Mouse (Mus musculus) neural tube, embryonic 12.5 days (tissue): ENCODE data around the gene Il18rap. TPM values are rescaled to one million over a fixed set of nuclear protein-coding genes. Genes with fewer than 3 reads are reported as not detected.

ENCODE experiments used
- ATAC-seq: fragments of 200-750 bp; cut with Nextera tagmentation; 2 replicates; pipeline ENCODE4 v1.8.0; 2017; ENCODE audit warnings: low read depth, mild to moderate bottlenecking, moderate TSS enrichment, moderate library complexity; ENCODE audit not compliant: low FRiP score
- H3K27ac ChIP-seq: fragments of 300-500 bp; sonication (generic); 2 replicates; pipeline ENCODE4 v1.5.1; 2016
- H3K27me3 ChIP-seq: fragments of 300-500 bp; sonication (generic); replicated peaks from 2 replicates; pipeline ENCODE4 v1.6.1; 2016; ENCODE audit warnings: mild to moderate bottlenecking
- H3K36me3 ChIP-seq: fragments of 300-500 bp; sonication (generic); 2 replicates; pipeline ENCODE4 v1.6.1; 2016; ENCODE audit warnings: mild to moderate bottlenecking
- H3K4me1 ChIP-seq: fragments of 300-500 bp; sonication (generic); 2 replicates; pipeline ENCODE4 v1.6.1; 2016
- H3K4me2 ChIP-seq: fragments of 300-500 bp; sonication (generic); replicated peaks from 2 replicates; pipeline ENCODE4 v1.6.1; 2016; ENCODE audit warnings: mild to moderate bottlenecking
- H3K4me3 ChIP-seq: fragments of 300-500 bp; sonication (generic); 2 replicates; pipeline ENCODE4 v1.5.1; 2016
- H3K9ac ChIP-seq: fragments of 300-500 bp; sonication (generic); 2 replicates; pipeline ENCODE4 v1.6.1; 2016; ENCODE audit warnings: mild to moderate bottlenecking
- H3K9me3 ChIP-seq: fragments of 300-500 bp; sonication (generic); 2 replicates; pipeline ENCODE4 v1.6.1; 2016; ENCODE audit warnings: mild to moderate bottlenecking
- WGBS: fragments of 180-500 bp; shearing (Covaris S2); methylation state at CpG from one replicate; pipeline ENCODE4 v1.1.7; 2016; 5-methylcytosine and 5-hydroxymethylcytosine counted together
- polyA plus RNA-seq: library from polyadenylated mRNA; unstranded; fragments of >200 nt; fragmentation: Nextera tagmentation; extraction: Ambion mirVana; gene quantifications from 2 replicates; pipeline ENCODE4 v1.2.1, GENCODE M21; 2016

Gene Il18rap
- polyA plus RNA-seq: 0.14 TPM in 1 of 2 replicates, not detected in the other

DNA sequence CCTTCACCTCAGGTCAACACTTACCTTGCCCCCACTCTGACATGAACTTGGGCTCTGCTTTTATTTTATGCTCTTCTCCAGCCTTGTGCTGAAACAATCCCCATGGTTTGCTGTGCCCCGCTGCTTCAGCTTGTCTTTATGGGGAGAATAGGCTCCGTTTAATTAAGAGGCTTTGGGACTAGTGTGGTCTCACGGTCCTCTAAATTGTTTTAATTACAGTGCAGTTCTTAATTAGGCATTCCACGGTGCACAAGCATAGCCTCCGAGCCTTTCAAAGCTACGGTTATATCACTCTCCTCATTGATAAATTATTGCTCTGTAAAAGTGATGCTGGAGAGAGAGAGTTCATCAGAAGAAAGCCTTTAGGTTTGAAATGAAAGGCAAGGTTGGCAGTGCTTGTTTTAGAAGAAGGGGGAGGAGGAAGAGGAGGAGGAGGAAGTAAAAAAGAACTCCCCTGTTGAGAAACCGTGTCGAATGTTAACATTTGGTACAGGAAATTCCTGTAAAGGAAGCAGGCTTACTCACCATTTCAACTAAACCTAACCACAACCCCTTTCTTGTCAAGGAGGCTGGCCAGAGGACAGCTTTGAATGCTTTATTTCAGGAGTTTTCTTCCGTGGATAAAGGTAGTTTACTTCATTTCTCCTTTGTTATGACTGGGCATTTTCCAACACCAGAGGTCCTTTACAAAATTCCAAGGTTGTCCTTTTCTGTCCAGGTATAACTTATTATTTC lies at the start of gene Il18rap:
Il18rap (plus strand) TSS at position 512 of the 735 bp plus-strand sequence.
- Histone ChIP-seq H3K27ac (no peak within 1 kb of the TSS), H3K9me3 (no peaks in the 10 kb centered on the region), H3K27me3 (no peaks in the 10 kb centered on the region), H3K4me3 (no peak within 1 kb of the TSS), H3K36me3 (no peaks in the 10 kb centered on the region), H3K4me2 (no peak within 1 kb of the TSS), H3K9ac (no peak within 1 kb of the TSS), H3K4me1 (no peaks in the 10 kb centered on the region)
- ATAC-seq: no peak
- 25% methylated on average over 9 of the region's 9 CpGs for WGBS

- Histone ChIP-seq H3K4me1 (no peaks in the 10 kb centered on the region), H3K4me3 (no peak within 1 kb of the TSS), H3K9me3 (no peaks in the 10 kb centered on the region), H3K27me3 (no peaks in the 10 kb centered on the region), H3K36me3 (no peaks in the 10 kb centered on the region), H3K4me2 (no peak within 1 kb of the TSS), H3K9ac (no peak within 1 kb of the TSS), H3K27ac (no peak within 1 kb of the TSS)
- 45% methylated on average over 20 of the region's 20 CpGs for WGBS
- ATAC-seq: no peak
These were observed 49.4 kb upstream of the Il18rap start, which contains the start of gene Il18r1 for GRCm38 (mm10) chr1:40465477-40466430. Il18r1 (plus strand) TSS chr1:40465552.

- Histone ChIP-seq H3K4me1 (no peaks in the 10 kb centered on the region), H3K4me2 (no peak overlapping the region), H3K9me3 (no peaks in the 10 kb centered on the region), H3K27me3 (no peaks in the 10 kb centered on the region), H3K4me3 (no peak overlapping the region), H3K36me3 (no peaks in the 10 kb centered on the region), H3K27ac (no peak overlapping the region), H3K9ac (no peak overlapping the region)
- ATAC-seq: no peak
- 90% methylated on average over 4 of the region's 4 CpGs for WGBS
These were observed 47.9 kb upstream of the Il18rap start for GRCm38 (mm10) chr1:40467306-40467705.

GRCm38 (mm10) chr1:40468805-40469204 lies 46.4 kb upstream of the Il18rap start:
- Histone ChIP-seq H3K9ac (no peak overlapping the region), H3K36me3 (no peaks in the 10 kb centered on the region), H3K9me3 (no peaks in the 10 kb centered on the region), H3K4me3 (no peak overlapping the region), H3K27me3 (no peaks in the 10 kb centered on the region), H3K4me1 (no peaks in the 10 kb centered on the region), H3K27ac (no peak overlapping the region), H3K4me2 (no peak overlapping the region)
- 82% methylated on average over 2 of the region's 2 CpGs for WGBS
- ATAC-seq: no peak

- H3K4me3 ChIP-seq: no peak overlapping the region
- no peak overlapping the region for H3K4me2 ChIP-seq
- no peaks in the 10 kb centered on the region for H3K27me3 ChIP-seq
- H3K27ac ChIP-seq: no peak overlapping the region
- 92% methylated on average over 12 of the region's 12 CpGs for WGBS
- no peak for ATAC-seq
- H3K9ac ChIP-seq: no peak overlapping the region
- H3K4me1 ChIP-seq: no peaks in the 10 kb centered on the region
- no peaks in the 10 kb centered on the region for H3K9me3 ChIP-seq
- no peaks in the 10 kb centered on the region for H3K36me3 ChIP-seq
These were observed 45.3 kb upstream of the Il18rap start for GRCm38 (mm10) chr1:40469900-40470299.

DNA sequence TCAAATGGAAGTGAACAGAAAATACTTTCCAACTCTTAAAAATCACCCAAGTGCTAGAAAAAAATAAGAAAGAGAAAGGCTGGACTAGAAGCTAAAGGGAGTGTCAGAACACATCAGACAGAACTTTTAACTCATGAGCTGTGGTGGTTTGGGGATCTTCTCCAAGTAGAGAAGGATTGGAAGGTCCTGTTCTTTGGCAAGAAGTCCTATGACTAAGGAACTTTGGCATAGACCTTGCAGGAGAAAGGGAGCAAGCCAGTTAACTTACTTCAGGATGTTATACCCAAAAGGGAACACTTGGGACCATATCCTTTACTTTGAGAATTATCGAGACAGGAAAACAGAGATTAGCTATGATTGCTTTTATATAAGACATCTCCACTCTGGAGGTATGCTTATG lies 42.8 kb upstream of the Il18rap start:
- no peak overlapping the region for H3K9ac ChIP-seq
- ATAC-seq: no peak
- H3K27me3 ChIP-seq: no peaks in the 10 kb centered on the region
- H3K36me3 ChIP-seq: no peaks in the 10 kb centered on the region
- H3K4me3 ChIP-seq: no peak overlapping the region
- no peak overlapping the region for H3K4me2 ChIP-seq
- no peaks in the 10 kb centered on the region for H3K4me1 ChIP-seq
- WGBS: 93% methylated on average over 1 of the region's 1 CpGs
- H3K27ac ChIP-seq: no peak overlapping the region
- no peaks in the 10 kb centered on the region for H3K9me3 ChIP-seq

- no peak overlapping the region for H3K27ac ChIP-seq
These were observed 41.5 kb upstream of the Il18rap start for GRCm38 (mm10) chr1:40473640-40474039.

DNA sequence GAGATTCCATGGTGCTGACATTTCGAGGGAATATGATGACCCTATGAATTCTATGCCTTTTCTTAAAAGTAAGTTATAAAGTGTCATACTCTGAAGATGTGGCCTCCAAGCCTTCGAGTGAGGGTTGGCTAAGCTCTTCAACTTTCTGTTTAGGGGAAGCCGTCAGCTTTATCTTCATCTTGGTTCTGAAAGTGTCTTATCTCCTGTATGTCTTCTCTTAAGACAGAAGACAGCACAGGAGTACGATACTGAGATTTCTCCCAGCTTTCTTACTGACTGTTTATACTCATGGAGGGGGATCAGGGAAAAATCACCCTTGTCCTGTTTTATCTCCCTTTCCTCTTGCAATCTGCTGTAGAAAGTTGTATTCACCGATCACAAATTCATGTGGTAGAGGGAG lies 40.8 kb upstream of the Il18rap start:
- ATAC-seq: no peak
- WGBS: 88% methylated on average over 5 of the region's 5 CpGs
- Histone ChIP-seq H3K27ac (no peak overlapping the region), H3K4me2 (no peak overlapping the region), H3K4me3 (no peak overlapping the region), H3K9me3 (no peaks in the 10 kb centered on the region), H3K27me3 (no peaks in the 10 kb centered on the region), H3K4me1 (no peaks in the 10 kb centered on the region), H3K36me3 (no peaks in the 10 kb centered on the region), H3K9ac (no peak overlapping the region)

More at GRCm38 (mm10) chr1:40473640-40474039, 41.5 kb upstream of the Il18rap start:
- Histone ChIP-seq H3K27me3 (no peaks in the 10 kb centered on the region), H3K4me1 (no peaks in the 10 kb centered on the region), H3K4me2 (no peak overlapping the region), H3K36me3 (no peaks in the 10 kb centered on the region), H3K4me3 (no peak overlapping the region), H3K9me3 (no peaks in the 10 kb centered on the region), H3K9ac (no peak overlapping the region)
- 90% methylated on average over 4 of the region's 4 CpGs for WGBS
- ATAC-seq: no peak

DNA sequence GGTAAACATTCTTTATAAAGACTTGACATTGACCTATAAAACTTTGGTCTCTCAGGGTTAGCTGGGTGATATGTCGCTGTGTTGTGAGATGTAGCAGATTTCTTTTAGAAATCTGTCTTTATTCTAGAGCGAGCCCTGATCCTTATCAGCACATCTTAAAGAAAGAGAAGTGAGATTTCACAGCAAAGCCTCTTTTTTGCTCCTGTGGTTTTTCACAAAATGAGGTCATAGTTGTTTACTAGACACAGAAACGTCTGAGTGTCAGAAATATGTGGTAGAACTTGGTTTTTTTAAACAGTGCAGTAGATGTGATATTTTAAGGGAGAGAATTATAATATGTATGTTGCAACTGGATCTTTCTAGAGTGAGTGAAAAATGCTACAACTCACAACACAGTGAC lies 39.5 kb upstream of the Il18rap start:
- no peak overlapping the region for H3K4me3 ChIP-seq
- no peaks in the 10 kb centered on the region for H3K27me3 ChIP-seq
- H3K36me3 ChIP-seq: no peaks in the 10 kb centered on the region
- 80% methylated on average over 3 of the region's 3 CpGs for WGBS
- no peaks in the 10 kb centered on the region for H3K4me1 ChIP-seq
- H3K27ac ChIP-seq: no peak overlapping the region
- H3K9ac ChIP-seq: no peak overlapping the region
- ATAC-seq: no peak
- H3K4me2 ChIP-seq: no peak overlapping the region
- no peaks in the 10 kb centered on the region for H3K9me3 ChIP-seq

- Histone ChIP-seq H3K4me2 (no peak overlapping the region), H3K27ac (no peak overlapping the region), H3K36me3 (no peaks in the 10 kb centered on the region), H3K4me3 (no peak overlapping the region), H3K9ac (no peak overlapping the region), H3K27me3 (no peaks in the 10 kb centered on the region), H3K4me1 (no peaks in the 10 kb centered on the region), H3K9me3 (no peaks in the 10 kb centered on the region)
- no peak for ATAC-seq
- WGBS: 79% methylated on average over 4 of the region's 4 CpGs
These were observed 38.4 kb upstream of the Il18rap start for GRCm38 (mm10) chr1:40476756-40477155.

DNA sequence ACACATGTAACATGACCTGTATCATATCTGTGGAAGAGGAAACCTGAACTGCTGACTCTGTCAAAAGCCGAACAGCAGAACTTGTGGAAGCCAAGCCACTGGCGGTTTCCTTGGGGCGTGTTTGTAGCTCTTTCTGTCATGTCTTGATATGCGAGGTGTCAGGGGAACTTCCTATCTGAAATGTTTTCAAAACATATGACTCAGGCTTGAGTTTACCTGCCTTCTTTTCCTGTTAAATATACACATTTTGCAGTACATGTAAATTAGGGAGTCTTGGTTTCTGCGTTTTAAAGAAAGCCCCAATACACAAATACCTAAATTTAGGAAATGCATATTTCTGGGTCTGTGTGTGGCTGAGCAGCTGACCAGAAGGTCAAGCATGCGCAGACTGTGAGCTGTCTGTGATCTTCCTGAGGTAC lies 35.6 kb upstream of the Il18rap start:
- no peak overlapping the region for H3K4me3 ChIP-seq
- H3K9me3 ChIP-seq: no peaks in the 10 kb centered on the region
- ATAC-seq: no peak
- no peak overlapping the region for H3K4me2 ChIP-seq
- no peak overlapping the region for H3K27ac ChIP-seq
- H3K36me3 ChIP-seq: no peaks in the 10 kb centered on the region
- H3K4me1 ChIP-seq: no peaks in the 10 kb centered on the region
- H3K9ac ChIP-seq: no peak overlapping the region
- H3K27me3 ChIP-seq: no peaks in the 10 kb centered on the region
- WGBS: 82% methylated on average over 6 of the region's 6 CpGs

GRCm38 (mm10) chr1:40494594-40494993 lies 20.6 kb upstream of the Il18rap start:
- Histone ChIP-seq H3K9ac (no peak overlapping the region), H3K9me3 (no peaks in the 10 kb centered on the region), H3K36me3 (no peaks in the 10 kb centered on the region), H3K27me3 (no peaks in the 10 kb centered on the region), H3K27ac (no peak overlapping the region), H3K4me1 (no peaks in the 10 kb centered on the region), H3K4me3 (no peak overlapping the region), H3K4me2 (no peak overlapping the region)
- ATAC-seq: no peak
- 88% methylated on average over 4 of the region's 4 CpGs for WGBS
